Mouse (Mus musculus) 3T3-L1 (cell line): ENCODE measurements around the gene Cplx1.
"Not testable (repeated sequence)": the region's sequence is repeated elsewhere in the genome, so short reads cannot be mapped to it uniquely, and the experiment has no call there.

Experiments
- DNase-seq: peaks from one replicate; pipeline ENCODE4 v3.0.0-alpha.2; 2015; ENCODE audit warnings: low read depth, low spot score

Cplx1 gene

GRCm38 (mm10) chr5:108516655-108517054 is 33.2 kb downstream of the Cplx1 start:
- no peak for DNase-seq

- DNase-seq, result no peak
Observed at GRCm38 (mm10) chr5:108515581-108516361, 34.1 kb downstream of the Cplx1 start.

- DNase-seq, result no peak
Observed at GRCm38 (mm10) chr5:108502286-108502685, 47.5 kb downstream of the Cplx1 start.

- DNase-seq, result no peak
Observed at GRCm38 (mm10) chr5:108501573-108501972, 48.3 kb downstream of the Cplx1 start.

GRCm38 (mm10) chr5:108486148-108486547 is 63.7 kb downstream of the Cplx1 start:
- DNase-seq, result not testable (repeated sequence)

- DNase-seq, result peak; percentile 63
Observed at GRCm38 (mm10) chr5:108485239-108485638, 64.6 kb downstream of the Cplx1 start.

- no peak for DNase-seq
Observed at GRCm38 (mm10) chr5:108483006-108483405, 66.8 kb downstream of the Cplx1 start.

- DNase-seq, result no peak
Observed at GRCm38 (mm10) chr5:108475977-108476376, 73.8 kb downstream of the Cplx1 start.

- DNase-seq, result no peak
Observed at GRCm38 (mm10) chr5:108473737-108474136, 76.1 kb downstream of the Cplx1 start.

GRCm38 (mm10) chr5:108469617-108470016 is 80.2 kb downstream of the Cplx1 start:
- DNase-seq, result no peak
